Mouse (Mus musculus): ENCODE results near the gene Ppp1r1b.

Ppp1r1b gene

DNA sequence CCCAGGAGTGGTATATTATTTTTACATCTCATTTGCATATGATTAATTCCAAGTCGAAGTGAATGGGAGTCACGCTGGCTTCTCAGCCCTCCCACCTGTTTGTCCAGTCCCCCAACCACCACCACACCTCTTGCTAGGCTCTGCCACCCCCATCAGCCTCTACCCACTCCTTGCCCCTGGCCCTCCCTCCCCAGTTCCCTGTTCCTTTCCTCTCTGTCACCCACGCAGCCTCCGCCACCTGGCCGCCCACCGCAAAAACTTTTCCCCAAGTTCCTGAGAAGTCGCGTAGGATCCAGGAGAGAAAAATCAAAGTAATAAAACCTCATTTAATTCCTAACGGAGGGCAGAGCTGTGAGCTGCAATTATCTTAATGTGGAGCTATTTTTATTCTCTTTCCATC, 2.0 kb upstream of the Ppp1r1b start:
- no peak for DNase-seq (ENCODE audit: low read depth, low spot score)

DNA sequence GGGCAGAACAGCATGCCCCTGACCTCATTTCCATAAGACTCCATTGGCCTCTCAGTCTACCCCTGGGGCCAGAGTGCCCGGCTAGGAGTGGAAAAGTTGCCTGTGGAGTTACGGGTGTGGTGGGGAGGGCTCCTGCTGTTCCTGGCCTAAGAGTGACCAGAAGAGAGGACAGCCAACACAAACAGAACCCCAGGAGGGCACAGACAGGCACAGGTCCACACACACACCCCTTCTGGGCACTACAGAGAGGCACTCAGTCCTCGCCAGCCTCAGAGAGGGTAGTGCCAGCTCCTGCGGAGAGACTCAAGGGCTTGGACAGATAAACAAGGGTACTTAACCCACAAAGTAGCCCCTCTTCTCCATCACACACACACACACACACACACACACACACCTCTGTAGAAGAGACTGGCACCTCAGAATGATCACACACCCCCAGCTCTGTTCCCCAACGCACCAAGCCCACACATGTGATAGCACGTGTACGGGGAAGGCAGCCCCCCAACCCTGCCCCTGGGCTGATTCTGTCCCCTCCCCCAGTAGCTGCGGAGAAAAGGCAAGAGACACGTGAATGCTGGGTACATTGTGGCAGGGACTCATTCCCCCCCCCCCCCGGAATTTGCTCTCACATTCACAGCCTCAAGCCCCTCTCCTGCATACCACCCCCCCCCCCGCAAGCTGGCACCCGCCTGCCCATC, 670 bp upstream of the Ppp1r1b start:
- no peak for DNase-seq (ENCODE audit: low read depth, low spot score)

DNA sequence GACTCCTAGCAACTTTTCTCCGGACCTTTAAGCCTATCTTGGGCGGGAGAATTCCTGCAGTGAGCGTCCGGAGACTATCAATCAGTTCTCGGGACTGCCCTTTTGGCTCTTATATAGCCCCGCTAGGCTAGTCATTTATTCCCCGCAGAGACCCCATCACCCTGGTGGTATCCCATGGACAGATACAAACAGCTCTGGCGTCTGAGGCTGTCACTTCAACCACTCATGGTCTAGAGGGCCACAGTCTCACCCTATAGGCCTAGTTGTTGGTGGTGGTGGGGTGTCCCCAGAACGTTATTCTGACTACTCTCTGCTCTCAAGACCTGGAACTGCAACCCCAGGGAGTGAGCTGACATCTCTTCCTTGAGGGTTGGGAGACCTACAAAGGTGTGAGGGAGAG, 1.1 kb downstream of the Ppp1r1b start:
- DNase-seq (ENCODE audit: low read depth, low spot score), result no peak

GRCm38 (mm10) chr11:98352272-98352990, 4.2 kb downstream of the Ppp1r1b start:
- no peak for DNase-seq (ENCODE audit: low read depth, low spot score)

GRCm38 (mm10) chr11:98353651-98354211, 5.5 kb downstream of the Ppp1r1b start:
- DNase-seq (ENCODE audit: low read depth, low spot score), result no peak

GRCm38 (mm10) chr11:98354445-98354844, 6.2 kb downstream of the Ppp1r1b start:
- no peak for DNase-seq (ENCODE audit: low read depth, low spot score)

DNA sequence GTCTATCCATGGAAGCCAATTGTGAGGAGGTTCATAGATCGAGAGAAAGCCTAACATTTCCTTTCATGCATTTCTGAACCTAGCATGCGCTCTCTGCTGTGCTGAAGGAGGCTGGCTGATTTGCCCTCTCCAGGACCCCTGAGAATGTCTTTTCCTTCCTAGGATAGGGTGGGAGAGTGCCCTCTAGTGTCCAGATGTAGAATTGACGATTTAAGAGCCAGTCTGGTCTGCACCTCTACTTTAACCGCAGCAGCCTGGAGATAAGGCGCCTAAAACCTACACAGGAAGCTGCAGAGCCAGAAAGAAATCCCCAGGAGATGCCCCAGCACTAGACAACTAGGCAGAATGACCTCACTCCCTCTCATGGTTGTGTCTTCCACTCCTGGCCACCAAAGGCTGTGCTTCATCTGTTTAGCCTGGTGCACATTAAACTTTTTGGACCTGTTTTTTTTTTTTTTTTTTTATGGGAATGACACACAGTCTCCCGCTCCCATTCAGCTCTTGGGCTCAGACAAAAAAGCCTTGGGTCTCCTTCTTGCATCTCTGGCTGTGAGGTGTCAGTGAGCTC, 7.6 kb downstream of the Ppp1r1b start:
- no peak for DNase-seq (ENCODE audit: low read depth, low spot score)

GRCm38 (mm10) chr11:98356625-98357394, 8.6 kb downstream of the Ppp1r1b start:
- DNase-seq (ENCODE audit: low read depth, low spot score), result no peak

GRCm38 (mm10) chr11:98357396-98358160, 9.4 kb downstream of the Ppp1r1b start:
- no peak for DNase-seq (ENCODE audit: low read depth, low spot score)

GRCm38 (mm10) chr11:98358161-98359083, 10.2 kb downstream of the Ppp1r1b start, which contains the start of gene Stard3:
Gene Stard3 (plus strand): TSS chr11:98358368.
- peak; percentile 82 for DNase-seq (ENCODE audit: low read depth, low spot score)

DNA sequence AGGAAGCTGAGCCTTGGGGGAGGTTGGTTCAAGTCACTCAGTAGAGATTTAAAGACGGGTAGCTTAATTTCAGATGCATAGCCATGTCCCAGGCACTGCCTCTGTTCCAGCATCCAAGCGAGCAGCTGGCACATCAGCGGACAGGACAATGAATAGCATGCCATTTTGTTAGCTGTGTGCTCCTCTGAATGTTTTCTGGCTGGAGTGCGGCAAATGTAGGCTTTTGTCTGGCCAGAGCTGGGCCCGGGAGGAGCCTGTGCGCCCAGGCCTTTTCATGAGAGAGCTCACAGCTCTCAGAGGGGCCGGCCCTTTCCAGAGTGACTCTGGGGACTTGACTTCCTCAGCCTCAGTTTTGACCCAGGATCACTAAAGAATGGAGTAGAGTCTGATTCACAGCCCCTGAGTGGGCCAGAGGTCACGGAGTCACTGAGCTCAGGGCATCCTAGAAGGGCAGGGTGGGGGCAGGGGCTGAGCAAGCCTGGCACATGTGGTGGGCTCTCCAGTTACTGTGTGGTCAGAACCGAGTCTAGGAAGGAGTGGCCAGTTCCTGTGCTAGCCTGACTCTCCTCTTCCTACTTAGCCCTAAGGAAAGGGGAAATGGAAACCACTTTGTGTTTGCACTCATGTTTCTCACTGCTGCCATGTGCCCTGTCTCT, 12.8 kb downstream of the Ppp1r1b start:
- no peak for DNase-seq (ENCODE audit: low read depth, low spot score)

DNA sequence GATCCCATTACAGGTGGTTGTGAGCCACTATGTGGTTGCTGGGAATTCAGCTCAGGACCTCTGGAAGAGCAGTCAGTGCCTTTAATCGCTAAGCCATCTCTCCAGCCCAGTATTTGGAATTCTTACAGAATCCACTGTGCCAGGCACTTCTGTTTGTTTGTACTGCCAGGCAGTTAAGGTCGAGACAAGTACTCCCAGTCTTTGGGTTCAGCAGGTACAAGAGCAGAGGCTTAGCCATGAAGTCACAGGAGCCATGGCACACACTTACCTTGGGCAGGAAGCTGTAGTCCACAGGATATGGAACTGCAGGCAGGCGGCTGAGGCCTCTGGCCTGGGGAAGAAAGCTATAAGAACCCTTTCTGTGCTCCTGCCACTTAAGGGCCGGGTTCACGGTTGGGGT, 15.6 kb downstream of the Ppp1r1b start:
- DNase-seq (ENCODE audit: low read depth, low spot score), result no peak

- no peak for DNase-seq (ENCODE audit: low read depth, low spot score)
Observed at GRCm38 (mm10) chr11:98364410-98364809, 16.2 kb downstream of the Ppp1r1b start.

- DNase-seq (ENCODE audit: low read depth, low spot score), result no peak
Observed at GRCm38 (mm10) chr11:98366290-98366689, 18.1 kb downstream of the Ppp1r1b start.

DNA sequence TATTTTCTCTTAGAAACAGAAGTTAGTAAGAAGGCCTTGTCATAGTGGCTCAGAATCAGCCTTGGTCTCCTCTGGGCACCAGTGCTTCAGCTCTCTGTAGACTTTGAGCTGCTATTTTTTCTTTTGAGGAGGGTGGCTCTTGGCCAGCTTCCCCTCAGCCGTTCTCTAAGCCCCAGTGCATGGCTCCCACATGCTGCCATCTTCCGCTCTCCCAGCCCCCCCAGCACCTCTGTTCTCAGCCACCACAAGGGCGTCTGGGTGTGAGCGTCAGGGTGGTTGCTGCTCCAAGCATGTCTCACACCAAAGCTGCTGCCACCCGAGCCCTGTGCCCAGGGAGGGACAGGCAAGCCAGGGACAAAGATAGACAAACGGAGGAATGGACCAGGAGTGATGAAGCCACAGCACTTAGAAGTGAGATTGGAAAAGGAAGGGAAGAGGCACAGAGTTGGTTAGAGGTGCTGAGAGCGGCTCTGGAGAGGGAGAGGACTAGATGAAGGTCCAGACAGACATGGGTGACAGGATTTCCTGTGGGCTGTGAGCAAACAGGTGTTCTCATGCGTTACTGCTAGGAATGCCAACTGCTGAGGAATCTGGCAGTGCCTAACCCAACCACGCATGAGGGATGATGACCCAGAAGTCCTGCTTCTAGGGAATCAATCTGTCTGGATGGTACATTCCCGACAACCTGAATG, 19.1 kb downstream of the Ppp1r1b start:
- no peak for DNase-seq (ENCODE audit: low read depth, low spot score)

GRCm38 (mm10) chr11:98367863-98368186, 19.6 kb downstream of the Ppp1r1b start:
- no peak for DNase-seq (ENCODE audit: low read depth, low spot score)

DNA sequence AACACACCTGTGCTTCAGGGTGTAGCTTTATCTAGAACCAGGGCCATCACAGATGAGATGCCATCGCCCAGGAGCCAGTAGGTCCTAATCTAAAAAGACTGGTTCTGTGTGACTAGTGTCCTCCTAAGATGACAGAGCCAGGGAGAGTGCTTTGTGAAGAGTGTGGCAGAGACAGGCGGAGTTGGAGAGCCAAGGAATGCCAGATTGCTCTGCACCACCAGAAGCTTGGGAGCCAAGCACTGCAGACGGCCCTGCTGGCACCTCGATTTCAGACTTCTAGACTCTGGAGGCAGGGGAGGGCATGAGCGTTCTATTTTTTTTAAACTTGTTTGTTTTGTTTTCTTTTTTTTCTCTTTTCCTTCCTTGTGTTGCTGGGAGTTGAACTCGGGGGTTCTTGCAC, 21.1 kb downstream of the Ppp1r1b start:
- DNase-seq (ENCODE audit: low read depth, low spot score), result no peak

DNA sequence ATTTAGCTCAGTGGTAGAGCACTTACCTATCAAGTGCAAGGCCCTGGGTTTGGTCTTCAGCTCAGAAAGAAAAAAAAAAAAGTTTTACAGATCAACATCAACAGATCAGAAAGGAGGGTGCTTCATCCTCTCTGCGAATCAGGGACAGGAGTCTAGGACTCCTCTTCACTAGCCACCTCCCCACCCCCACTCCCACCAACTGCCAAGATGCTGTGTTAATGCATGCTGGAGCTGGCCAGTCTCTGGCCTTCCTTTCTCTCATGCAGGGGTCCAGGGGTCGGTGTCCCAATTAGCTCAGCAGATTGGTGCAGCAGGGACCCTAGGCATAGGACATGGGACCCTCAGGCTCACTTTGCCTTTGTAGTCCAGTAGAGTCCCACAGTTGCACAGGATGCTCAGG, 22.4 kb downstream of the Ppp1r1b start:
- DNase-seq (ENCODE audit: low read depth, low spot score), result no peak
